Mouse (Mus musculus): ENCODE results near the gene Gm20509. TPM values are rescaled to one million over a fixed set of nuclear protein-coding genes. Genes with fewer than 3 reads are reported as not detected.
A peak's percentile ranks its signal among the peaks of the same experiment; 100 is the strongest.
"Not testable (repeated sequence)": the region's sequence is repeated elsewhere in the genome, so short reads cannot be mapped to it uniquely, and the experiment has no call there.

The Gm20509 gene
- not detected for total RNA-seq (2021)

DNA sequence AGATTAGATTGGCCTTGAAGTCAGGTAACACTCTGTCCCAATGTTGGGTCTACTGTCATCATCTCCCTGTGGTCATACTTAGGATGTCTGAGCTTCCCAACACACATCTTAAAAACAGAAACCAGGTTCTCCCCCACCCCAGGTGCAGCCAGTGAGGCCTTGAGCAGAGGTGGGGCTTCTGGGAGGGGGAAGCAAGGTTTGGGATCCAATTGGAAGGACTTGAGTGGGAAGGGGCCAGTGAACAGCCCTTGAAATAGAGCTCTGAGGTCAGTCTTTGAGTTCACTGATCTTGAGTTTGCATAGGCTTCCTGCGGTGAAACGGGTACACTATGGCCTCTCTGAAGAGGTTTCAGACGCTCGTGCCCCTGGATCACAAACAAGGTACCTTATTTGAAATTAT is at the start of gene Gm20509:
Gm20509 (plus strand) TSS at position 290 of the 400 bp plus-strand sequence.
- no peak for DNase-seq (ENCODE audit: low spot score)
- intact Hi-C loops (cut with DNase I), result no loop called here

DNA sequence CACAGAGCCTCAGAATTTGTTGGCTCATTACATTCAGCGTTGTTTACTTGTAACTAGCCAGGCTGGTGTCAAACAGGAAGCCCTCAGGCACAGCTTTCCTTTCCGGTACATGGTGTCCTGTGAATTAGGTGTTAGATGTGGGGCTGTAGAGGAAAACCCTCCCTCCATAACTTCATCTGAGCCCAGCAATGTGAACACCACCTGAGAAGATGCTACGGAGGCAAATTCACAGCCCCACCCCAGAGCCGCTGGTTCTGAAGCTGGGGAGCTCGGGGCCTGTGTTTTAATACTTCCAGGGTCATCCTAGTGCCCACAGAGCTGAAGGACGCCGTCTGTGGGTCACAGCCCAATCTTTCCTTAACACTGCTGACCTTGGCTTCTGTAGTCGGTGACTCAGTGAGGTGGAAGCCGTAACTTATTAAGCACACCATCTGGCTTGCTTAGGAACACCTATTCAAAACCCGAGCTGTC is 46.8 kb upstream of the Gm20509 start:
- peak; percentile 13 for DNase-seq (ENCODE audit: low spot score)
- intact Hi-C loops (cut with DNase I), result no loop called here

GRCm38 (mm10) chr9:73059224-73059623 is 43.0 kb upstream of the Gm20509 start:
- no peak for DNase-seq (ENCODE audit: low spot score)
- intact Hi-C loops (cut with DNase I), result no loop called here

- intact Hi-C loops (cut with DNase I), result no loop called here
- DNase-seq (ENCODE audit: low spot score), result no peak
Measured at GRCm38 (mm10) chr9:73063621-73064290, 38.5 kb upstream of the Gm20509 start.

GRCm38 (mm10) chr9:73067086-73067485 is 35.2 kb upstream of the Gm20509 start:
- intact Hi-C loops (cut with DNase I), result no loop called here
- DNase-seq (ENCODE audit: low spot score), result no peak

- DNase-seq (ENCODE audit: low spot score), result no peak
- intact Hi-C loops (cut with DNase I), result no loop called here
Measured at GRCm38 (mm10) chr9:73068230-73068679, 34.0 kb upstream of the Gm20509 start.

DNA sequence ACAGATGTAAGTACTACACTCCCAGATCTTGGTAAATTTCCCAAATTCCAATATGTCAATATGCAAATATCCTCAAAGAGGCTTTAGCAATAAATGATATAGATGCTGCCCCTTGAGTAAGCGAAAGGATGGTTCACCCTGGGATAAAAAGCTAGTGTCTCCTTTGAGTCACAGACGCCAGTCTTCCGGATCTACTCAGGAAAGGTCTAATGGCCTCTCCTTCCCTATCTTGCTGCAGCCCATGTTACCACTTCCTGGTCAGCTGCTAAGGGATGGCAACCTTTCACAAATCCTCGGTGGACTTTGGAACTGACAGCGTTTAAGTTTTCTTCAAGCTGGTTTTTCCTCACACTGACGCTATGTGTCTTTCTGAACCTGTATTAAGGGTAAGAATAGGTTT is 33.6 kb upstream of the Gm20509 start:
- DNase-seq (ENCODE audit: low spot score), result no peak
- intact Hi-C loops (cut with DNase I), result no loop called here

GRCm38 (mm10) chr9:73070971-73071659 is 31.2 kb upstream of the Gm20509 start:
- DNase-seq (ENCODE audit: low spot score), result no peak
- intact Hi-C loops (cut with DNase I), result no loop called here

- intact Hi-C loops (cut with DNase I), result no loop called here
- DNase-seq (ENCODE audit: low spot score), result no peak
Measured at GRCm38 (mm10) chr9:73072426-73072825, 29.8 kb upstream of the Gm20509 start.

DNA sequence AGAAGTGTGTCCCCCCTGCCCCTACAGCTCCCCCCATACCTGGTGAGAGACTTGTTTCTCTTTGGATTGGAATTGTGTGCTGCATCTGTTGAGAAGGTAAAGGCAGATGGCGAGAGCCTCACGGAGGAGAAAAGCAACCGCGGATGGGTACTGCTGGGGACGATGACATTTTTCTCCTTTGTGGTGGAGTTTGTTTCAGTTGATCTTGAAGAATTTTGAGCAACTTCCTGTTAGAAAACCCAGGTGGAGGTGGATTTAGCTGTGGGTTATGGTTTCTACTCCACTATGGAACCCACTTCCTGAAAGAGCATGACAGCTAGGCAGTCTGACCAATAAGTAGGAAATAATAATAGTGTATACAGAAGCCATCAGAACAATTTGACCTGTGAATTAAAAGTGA is 29.1 kb upstream of the Gm20509 start:
- intact Hi-C loops (cut with DNase I), result no loop called here
- DNase-seq (ENCODE audit: low spot score), result no peak

- intact Hi-C loops (cut with DNase I); DNase-seq (ENCODE audit: low spot score): not testable (repeated sequence)
Measured at GRCm38 (mm10) chr9:73079349-73079748, 22.9 kb upstream of the Gm20509 start.

DNA sequence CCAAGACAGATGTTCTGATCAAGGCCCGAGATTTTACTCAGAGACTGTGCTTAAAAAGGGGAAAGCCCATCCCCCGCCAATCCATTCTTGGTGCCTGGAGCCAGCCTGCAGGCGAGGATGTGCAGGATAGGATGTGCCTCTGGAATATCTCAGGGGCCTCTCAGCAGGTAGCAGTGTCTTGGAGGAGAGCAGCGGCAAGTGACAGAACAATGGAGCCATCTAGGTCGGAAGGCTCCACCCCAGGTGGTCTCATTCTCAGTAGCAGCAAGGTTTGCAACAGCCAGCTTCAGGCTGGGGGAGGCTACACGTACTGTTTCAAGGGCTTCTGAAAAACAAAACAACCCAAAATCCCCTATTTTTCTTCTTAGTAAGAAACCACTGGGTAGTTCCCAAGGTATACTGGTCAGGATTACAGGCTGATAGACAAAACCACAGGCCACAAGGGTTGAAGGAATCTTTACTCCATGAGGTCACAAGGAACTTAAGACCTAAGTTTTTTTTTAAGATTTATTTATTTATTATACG is 22.4 kb upstream of the Gm20509 start:
- no peak for DNase-seq (ENCODE audit: low spot score)
- intact Hi-C loops (cut with DNase I), result no loop called here

- no peak for DNase-seq (ENCODE audit: low spot score)
- intact Hi-C loops (cut with DNase I), result no loop called here
Measured at GRCm38 (mm10) chr9:73082291-73083000, 19.8 kb upstream of the Gm20509 start.

- DNase-seq (ENCODE audit: low spot score), result no peak
- intact Hi-C loops (cut with DNase I), result no loop called here
Measured at GRCm38 (mm10) chr9:73083956-73084355, 18.3 kb upstream of the Gm20509 start.

- intact Hi-C loops (cut with DNase I), result no loop called here
Measured at GRCm38 (mm10) chr9:73085845-73086244, 16.4 kb upstream of the Gm20509 start.

GRCm38 (mm10) chr9:73087121-73087520 is 15.1 kb upstream of the Gm20509 start:
- no peak for DNase-seq (ENCODE audit: low spot score)
- intact Hi-C loops (cut with DNase I), result no loop called here

More at GRCm38 (mm10) chr9:73085845-73086244, 16.4 kb upstream of the Gm20509 start:
- DNase-seq (ENCODE audit: low spot score), result no peak

DNA sequence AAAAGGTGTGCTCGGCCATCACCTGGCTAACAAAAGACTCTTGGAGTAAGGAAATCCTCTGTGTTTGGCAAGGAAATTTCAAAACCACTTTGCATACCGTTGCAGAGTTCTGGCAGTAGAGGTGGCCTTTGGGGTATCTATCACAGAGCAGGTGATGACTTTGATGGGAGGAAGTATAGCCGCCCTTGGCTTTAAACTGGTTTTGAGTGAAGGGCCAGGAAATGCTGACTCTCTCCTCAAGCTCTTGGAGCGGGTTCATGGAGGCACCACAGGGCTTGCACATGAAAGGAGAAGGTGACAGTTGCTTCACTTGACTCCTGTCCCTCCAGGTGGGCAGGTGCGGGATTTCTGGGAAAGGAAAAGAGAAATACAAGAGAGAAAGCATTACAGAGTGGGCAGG is 14.7 kb upstream of the Gm20509 start:
- no peak for DNase-seq (ENCODE audit: low spot score)
- intact Hi-C loops (cut with DNase I), result no loop called here

DNA sequence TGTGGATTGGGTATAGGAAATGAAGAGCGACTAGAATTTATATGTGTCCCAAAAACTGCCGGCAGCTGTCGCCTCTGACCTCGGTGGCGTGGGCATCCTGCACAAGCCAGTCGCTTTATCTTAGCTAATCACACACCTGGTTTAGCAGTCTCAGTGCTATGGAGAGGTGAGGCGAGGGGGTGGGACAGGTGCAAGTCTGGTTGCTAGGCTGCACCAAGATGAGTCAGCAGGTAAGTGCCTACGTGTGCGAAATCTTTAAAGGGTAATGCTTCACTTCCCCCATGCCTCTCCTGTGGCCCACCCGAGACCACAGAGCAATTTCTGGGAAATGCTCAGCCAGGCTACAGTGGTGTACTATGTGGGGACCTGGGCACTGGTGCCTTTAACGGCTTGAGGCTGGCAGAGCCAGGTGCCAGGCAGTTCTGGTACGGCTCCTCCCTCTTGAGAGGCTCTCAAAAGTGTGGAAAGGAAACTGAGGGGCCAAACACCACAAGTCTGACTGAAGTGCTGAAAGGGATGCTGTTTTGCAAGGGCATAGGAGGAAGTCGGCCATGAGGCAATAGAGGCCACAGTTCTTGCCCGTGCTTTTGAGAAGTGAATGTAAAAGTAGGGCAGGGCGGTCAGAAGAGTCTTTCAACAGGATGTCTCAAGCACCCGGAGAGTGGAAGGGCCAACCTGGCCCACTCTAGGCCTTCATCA is 12.9 kb upstream of the Gm20509 start:
- intact Hi-C loops (cut with DNase I), result no loop called here

DNA sequence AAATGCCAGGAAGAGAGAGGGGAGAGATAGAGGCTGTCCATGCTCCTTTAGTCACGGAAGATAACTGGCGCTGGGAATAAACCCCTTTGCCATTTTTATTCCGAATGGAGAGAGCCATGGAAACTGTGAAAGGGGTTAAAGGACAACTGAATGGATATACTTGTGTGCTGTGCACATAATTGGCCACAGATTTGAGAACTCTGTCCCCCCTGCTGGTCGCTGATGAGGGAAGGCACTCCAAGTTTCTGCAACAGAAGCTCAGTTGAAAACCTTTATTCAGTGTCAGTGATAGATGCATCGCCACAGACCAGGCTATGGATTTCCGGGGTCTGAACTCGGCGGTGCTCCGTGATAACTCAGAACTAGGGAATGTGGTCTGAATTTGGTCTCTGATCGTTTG is 12.1 kb upstream of the Gm20509 start:
- intact Hi-C loops (cut with DNase I), result loop anchor here (2.0 to 10.0 kb wide), 3 partner anchors 121 to 325 kb away; no protein-coding TSS in a partner anchor
- DNase-seq (ENCODE audit: low spot score), result no peak

More for the DNA sequence above, 12.9 kb upstream of the Gm20509 start:
- DNase-seq (ENCODE audit: low spot score), result no peak

DNA sequence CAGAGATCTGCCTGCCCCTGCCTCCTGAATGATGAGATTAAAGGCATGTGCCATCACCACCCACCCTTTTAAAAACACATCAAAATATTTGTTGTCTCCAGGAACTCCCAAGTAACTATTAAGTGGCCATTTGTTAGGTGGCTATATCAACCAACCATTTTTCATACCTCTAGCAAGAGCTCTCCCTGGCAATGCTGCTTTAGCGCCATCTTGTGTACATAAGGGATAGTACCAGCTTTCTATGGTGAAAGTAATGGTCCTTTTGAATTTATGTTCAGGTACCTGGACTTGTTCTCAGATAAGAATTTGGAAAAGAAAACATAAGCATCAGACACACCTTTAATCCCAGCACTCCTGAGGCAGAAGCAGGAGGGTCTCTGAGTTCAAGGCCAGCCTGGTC is 10.5 kb upstream of the Gm20509 start:
- intact Hi-C loops (cut with DNase I), result loop anchor here (1.0 to 10.0 kb wide), 4 partner anchors 47 to 327 kb away; partner anchors contain the start of gene Rab27a
- no peak for DNase-seq (ENCODE audit: low spot score)
